Mouse (Mus musculus) natural killer cell, adult 2 months (primary cell): Measurements from ENCODE around the gene Mmp14.

Experiments used
- DNase-seq, 2 experiments: peaks; one replicate each; pipeline ENCODE4 v3.0.0; 2022; ENCODE audit warnings: low spot score in 2 of 2

Mmp14 gene

GRCm38 (mm10) chr14:54475941-54476844, 44.8 kb downstream of the Mmp14 start, which contains the start of gene Rem2:
Gene Rem2, plus strand, starts transcription at chr14:54476100.
- DNase-seq, result no peak

- no peak for DNase-seq
These were observed 45.9 kb downstream of the Mmp14 start for GRCm38 (mm10) chr14:54477172-54477909.

- DNase-seq, result peak; percentile 70 to 75
These were observed 48.1 kb downstream of the Mmp14 start for GRCm38 (mm10) chr14:54479451-54479920.

- DNase-seq, result no peak
These were observed 49.3 kb downstream of the Mmp14 start for GRCm38 (mm10) chr14:54480673-54481072.

GRCm38 (mm10) chr14:54481402-54481801, 50.0 kb downstream of the Mmp14 start:
- DNase-seq, result peak; percentile 61 to 74

- peak; percentile 56 to 78 for DNase-seq
These were observed 51.1 kb downstream of the Mmp14 start for GRCm38 (mm10) chr14:54482498-54482897.

- no peak for DNase-seq
These were observed 54.5 kb downstream of the Mmp14 start for GRCm38 (mm10) chr14:54485899-54486298.

GRCm38 (mm10) chr14:54487732-54488131, 56.3 kb downstream of the Mmp14 start:
- no peak for DNase-seq

GRCm38 (mm10) chr14:54488350-54488749, 56.9 kb downstream of the Mmp14 start:
- no peak for DNase-seq

- DNase-seq, result peak; percentile 41 to 42
These were observed 61.1 kb downstream of the Mmp14 start for GRCm38 (mm10) chr14:54492345-54493131.

- no peak for DNase-seq
These were observed 61.8 kb downstream of the Mmp14 start for GRCm38 (mm10) chr14:54493236-54493635.

GRCm38 (mm10) chr14:54494234-54494633, 62.8 kb downstream of the Mmp14 start:
- peak; percentile 76 to 79 for DNase-seq
